Mouse (Mus musculus) bone marrow, adult 2 months (tissue): ENCODE data around the gene Smim4.

Experiments used
- CTCF ChIP-seq: fragments of 200-500 bp; IDR thresholded peaks from 2 replicates; pipeline ENCODE4 v1.5.1; 2011; ENCODE audit warnings: low read length, control low read depth; ENCODE audit not compliant: control insufficient read depth, insufficient read depth
- POLR2A ChIP-seq: fragments of 200-500 bp; IDR thresholded peaks from 2 replicates; pipeline ENCODE4 v1.6.1; 2011; ENCODE audit warnings: low read depth, mild to moderate bottlenecking, control low read depth, low read length, borderline replicate concordance; ENCODE audit not compliant: control insufficient read depth

- TF ChIP-seq POLR2A (no peak), CTCF (no peak)
These were observed 18.1 kb downstream of the Smim4 start for GRCm38 (mm10) chr14:31110613-31111012.
